Mouse (Mus musculus) left cerebral cortex, postnatal 25 days (tissue): Measurements from ENCODE around the gene Tead3. TPM values are rescaled to one million over a fixed set of nuclear protein-coding genes. Genes with fewer than 3 reads are reported as not detected.
"Not testable (repeated sequence)": the region's sequence is repeated elsewhere in the genome, so short reads cannot be mapped to it uniquely, and the experiment has no call there.

Experiments
- DNase-seq, 2 experiments: peaks; one replicate each; pipeline ENCODE4 v3.0.0; 2022; ENCODE audit warnings: low spot score in 2 of 2, mixed read lengths in 1 of 2
- intact Hi-C: fragments of 180-260 bp; cut with DNase I; formaldehyde crosslinking; loops from one replicate; pipeline ENCODE4 v1.15.1; 2025
- total RNA-seq, 2 experiments: library from RNA; stranded (reverse); gene quantifications; 2 replicates each; pipeline ENCODE4 v1.2.3; 2021

Tead3 gene
- total RNA-seq, 2 experiments from 2014 or later, result 2.2 to 3.1 TPM

GRCm38 (mm10) chr17:28361921-28362652, 11.5 kb upstream of the Tead3 start:
- DNase-seq, result no peak
- intact Hi-C loops, result no loop called here

DNA sequence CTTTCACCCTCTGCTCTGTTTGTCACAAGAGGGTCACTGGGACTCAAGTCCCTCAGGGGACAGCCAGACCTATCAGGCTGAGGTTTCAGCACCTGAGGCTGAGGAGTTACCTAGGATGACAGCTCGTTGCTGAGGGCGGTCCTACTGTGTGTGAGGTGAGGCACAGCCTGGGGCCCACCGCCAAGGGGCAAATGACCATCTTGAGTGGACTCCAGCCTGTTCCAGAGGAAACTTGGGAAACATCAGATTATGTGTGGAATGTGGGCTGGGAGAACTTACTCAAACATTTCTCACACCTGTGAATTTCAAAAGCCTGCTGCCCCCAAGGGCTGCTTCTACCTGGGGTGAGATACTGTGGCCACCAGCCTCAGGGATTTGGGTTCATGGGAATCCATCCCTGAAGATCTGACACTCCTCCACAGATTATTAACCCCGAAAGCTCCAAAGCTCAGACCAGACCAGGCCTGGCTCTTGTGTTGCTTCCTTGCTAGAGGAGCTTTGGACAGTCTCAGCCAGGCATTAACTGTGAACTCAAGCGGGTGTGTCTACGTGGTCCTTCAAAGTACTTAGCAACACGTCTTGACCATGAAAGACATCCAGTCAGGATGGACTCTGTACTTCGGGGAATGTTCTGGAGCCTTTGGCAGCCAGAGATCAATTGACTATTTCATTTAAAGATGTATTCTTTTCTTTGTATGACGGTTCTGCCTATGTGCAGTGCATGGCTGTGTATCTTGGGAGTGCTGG, 10.1 kb upstream of the Tead3 start:
- DNase-seq, result no peak
- intact Hi-C loops, result no loop called here

DNA sequence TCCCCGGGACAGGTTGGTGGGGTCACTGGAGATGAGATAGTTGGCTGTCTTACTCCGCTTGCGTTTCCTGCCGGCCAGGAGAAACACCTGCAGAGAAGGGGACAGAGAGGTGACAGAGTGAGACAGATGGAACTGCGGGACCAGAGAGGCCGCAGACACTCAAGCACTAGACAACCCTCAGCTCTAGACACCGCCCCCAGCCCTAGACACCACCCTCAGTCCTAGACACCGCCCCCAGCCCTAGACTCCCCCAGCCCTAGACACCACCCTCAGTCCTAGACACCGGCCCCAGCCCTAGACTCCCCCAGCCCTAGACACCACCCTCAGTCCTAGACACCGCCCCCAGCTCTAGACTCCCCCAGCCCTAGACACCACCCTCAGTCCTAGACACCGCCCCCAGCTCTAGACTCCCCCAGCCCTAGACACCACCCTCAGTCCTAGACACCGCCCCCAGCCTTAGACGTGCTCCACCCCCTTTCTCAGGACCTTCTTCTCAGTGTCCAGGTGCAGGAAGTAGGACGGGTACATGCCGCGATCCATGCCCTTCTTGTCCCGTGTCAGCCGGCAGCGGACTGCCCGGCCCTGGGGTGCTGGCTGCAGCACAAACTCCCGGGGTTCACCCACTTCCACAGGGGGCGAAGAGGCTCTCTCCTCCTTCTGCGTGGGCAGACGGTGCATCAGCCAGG, 8.1 kb upstream of the Tead3 start:
- intact Hi-C loops, DNase-seq: not testable (repeated sequence)

- intact Hi-C loops, result no loop called here
- no peak for DNase-seq
Measured at GRCm38 (mm10) chr17:28355871-28356270, 5.3 kb upstream of the Tead3 start.

GRCm38 (mm10) chr17:28352018-28352417, 1.4 kb upstream of the Tead3 start:
- DNase-seq, result no peak
- intact Hi-C loops, result no loop called here

DNA sequence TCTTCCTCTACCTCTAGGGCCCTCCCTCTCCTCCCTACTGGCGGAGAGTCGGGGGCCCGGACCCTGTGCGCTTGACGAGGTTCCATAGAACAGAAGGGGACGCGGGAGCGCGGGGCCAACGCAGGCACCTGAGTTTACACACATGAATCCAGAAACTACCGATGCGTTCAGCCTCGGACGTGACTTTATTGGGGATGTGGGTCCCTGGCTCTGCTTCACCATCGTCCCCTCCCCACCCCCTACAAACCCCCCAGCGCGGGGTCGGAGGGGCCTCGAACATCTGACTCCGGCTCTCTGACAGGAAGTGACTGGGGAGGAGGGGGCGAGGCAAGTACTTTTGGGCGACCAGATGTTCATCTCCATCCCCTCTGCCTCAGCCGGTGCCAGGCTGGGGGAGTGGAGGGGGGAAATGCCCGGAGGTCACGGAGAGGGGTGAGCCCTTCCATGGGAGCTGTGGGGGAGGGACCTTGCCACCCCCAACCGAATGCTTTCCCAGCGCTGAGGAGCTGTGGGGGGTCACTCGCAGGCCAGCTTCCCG, 805 bp upstream of the Tead3 start:
- DNase-seq, result no peak
- intact Hi-C loops, result no loop called here

- intact Hi-C loops, result no loop called here
- no peak for DNase-seq
Measured at GRCm38 (mm10) chr17:28349901-28350465, 634 bp downstream of the Tead3 start.

GRCm38 (mm10) chr17:28349264-28349880, 1.2 kb downstream of the Tead3 start:
- no peak for DNase-seq
- intact Hi-C loops, result no loop called here

- intact Hi-C loops, result no loop called here
- DNase-seq, result no peak
Measured at GRCm38 (mm10) chr17:28348211-28348610, 2.4 kb downstream of the Tead3 start.

DNA sequence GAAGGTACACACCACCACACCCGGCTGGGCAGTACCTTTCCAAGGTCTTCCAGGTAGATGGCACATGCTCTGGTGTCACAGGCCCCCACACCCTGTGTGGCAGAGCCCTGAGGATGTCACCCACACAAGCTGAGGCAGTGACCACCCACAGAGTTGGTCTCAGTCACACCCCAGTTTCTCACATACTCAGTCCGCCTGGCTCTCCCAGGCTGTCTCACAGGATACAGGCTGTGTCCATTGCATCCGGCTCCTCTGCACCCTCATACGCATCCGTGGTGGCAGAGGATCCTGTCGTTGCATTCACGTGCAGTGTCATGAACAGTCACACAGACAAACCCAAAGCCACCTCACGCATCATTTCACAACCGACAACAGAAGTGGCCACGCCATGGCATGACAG, 3.3 kb downstream of the Tead3 start:
- intact Hi-C loops, result no loop called here
- no peak for DNase-seq

DNA sequence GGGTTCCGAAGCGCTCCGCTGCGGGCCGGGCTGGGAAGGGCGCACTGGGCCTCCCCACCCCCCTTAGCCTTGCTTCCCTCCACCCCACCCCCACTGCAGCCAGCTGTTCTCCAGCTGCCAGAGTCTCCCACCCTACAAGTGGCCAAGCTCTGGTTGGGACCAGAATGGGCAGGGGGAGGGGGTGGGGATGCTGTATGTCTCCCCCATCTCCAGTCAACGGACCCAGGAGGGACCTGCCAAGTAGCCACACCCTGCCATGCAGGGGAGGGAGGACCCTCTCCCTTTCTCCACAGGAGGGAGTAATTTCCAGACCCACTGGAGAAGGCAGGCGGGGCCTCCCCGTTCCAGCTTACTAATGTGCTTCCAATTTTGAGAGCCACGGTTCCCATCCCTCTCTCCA, 4.7 kb downstream of the Tead3 start:
- no peak for DNase-seq
- intact Hi-C loops, result no loop called here

GRCm38 (mm10) chr17:28345271-28345721, 5.3 kb downstream of the Tead3 start:
- intact Hi-C loops, result no loop called here

DNA sequence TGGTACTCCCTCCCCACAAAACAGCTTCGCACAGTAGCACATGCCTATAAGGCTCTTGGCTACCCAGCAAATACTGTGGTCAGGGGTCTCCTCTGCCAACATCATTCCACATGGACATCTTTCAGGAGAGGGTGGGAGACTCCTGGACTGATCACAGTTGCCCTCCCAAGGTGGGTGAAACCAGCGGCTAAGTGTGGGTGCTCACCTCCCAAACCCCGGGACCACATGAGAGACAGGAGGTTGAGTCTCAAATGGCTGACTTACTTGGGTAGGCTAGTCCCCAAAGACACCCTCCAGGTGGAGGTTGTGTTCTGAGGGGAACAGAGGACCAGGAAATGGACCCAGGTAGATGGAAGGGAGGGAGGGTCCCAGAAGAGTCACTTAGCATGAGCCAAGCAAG, 5.9 kb downstream of the Tead3 start:
- DNase-seq, result no peak

More at GRCm38 (mm10) chr17:28345271-28345721, 5.3 kb downstream of the Tead3 start:
- DNase-seq, result no peak

DNA sequence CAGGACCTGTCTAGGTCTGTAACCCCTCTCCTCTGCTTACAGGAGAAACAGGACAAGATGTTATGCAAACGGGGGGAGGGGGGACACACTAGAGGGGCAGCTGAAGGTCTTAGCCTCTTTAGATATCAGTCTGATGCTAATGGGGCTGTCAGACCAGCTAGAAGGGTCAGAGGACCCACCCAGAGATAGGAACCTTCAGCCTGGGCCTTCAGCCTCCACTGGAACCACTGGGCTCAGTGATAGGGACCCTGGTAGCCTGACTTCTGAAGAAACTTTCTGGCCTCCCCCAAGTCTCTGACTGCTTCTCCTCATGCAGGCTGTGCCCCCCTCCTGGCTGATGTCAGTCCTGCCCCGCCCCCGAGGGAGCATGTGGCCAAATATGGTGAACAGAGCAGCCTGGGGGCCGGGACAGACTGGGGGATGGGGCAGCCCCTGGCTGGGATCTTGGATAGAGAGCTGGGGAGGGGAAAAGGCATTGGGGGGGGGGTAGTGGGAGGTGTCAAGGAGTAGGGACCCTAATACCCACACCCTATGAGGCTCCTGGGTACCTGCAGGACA, 6.5 kb downstream of the Tead3 start:
- intact Hi-C loops, result no loop called here

More for the DNA sequence above, 5.9 kb downstream of the Tead3 start:
- intact Hi-C loops, result no loop called here

DNA sequence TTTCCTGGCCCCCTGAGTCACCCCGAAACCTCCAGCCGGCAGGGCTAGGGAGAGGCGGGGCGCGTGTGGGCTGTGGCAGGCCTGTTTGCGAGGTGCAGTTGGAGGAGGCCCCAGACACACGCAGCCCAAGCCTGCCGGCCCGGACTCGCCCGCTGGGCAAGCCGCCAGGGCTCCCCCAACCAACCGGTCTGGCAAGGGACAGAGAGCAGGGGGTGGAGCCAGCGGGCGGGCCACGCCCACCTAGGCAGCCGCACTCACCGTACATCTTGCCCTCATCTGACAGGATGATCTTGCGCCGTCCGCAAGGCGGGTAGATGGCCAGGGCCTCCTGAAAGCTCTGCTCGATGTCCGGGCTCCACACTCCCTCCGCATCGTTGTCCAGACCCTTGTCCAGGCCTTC, 9.5 kb downstream of the Tead3 start:
- peak in 1 of 2 experiments; percentile 50 for DNase-seq
- intact Hi-C loops, result no loop called here

More for the DNA sequence above, 6.5 kb downstream of the Tead3 start:
- DNase-seq, result no peak

- intact Hi-C loops, result no loop called here
- DNase-seq, result no peak
Measured at GRCm38 (mm10) chr17:28340578-28340977, 10.0 kb downstream of the Tead3 start.

GRCm38 (mm10) chr17:28337547-28337946, 13.1 kb downstream of the Tead3 start:
- intact Hi-C loops, result no loop called here
- no peak for DNase-seq

DNA sequence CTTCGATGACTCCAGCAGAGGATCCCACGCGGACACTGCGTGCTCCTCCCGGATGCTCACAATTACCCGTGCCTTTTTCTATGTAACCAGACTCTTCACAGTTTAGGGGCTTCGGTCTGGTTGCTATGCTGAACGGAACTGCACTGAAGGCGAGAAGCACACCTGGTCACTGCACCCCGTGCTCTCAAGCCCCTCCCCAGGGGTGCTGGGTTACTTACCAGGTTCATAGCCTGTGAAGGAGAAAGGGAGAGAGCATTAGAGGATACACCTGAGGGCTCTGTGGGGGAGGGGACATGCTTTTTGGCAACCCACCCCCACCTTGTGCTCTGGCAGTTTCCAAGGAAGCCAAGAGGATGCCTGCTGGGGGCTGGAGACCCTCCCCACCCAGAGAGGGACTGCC, 15.3 kb downstream of the Tead3 start:
- intact Hi-C loops, result no loop called here
- DNase-seq, result no peak

GRCm38 (mm10) chr17:28332915-28333546, 17.6 kb downstream of the Tead3 start:
- DNase-seq, result no peak

More at GRCm38 (mm10) chr17:28332915-28333546, 17.6 kb downstream of the Tead3 start:
- intact Hi-C loops, result no loop called here
